Mouse (Mus musculus) neural tube, embryonic 10.5 days (tissue): ENCODE data around the gene Inafm1.
A peak's percentile ranks its signal among the peaks of the same experiment; 100 is the strongest.
"Not testable (repeated sequence)": the region's sequence is repeated elsewhere in the genome, so short reads cannot be mapped to it uniquely, and the experiment has no call there.

ENCODE experiments used
- DNase-seq: peaks from one replicate; pipeline ENCODE4 v3.0.0-alpha.2; 2017; ENCODE audit warnings: low spot score; ENCODE audit errors: extremely low spot score

The Inafm1 gene

GRCm38 (mm10) chr7:16263015-16263787, 10.2 kb downstream of the Inafm1 start:
- DNase-seq, result peak; percentile 64

GRCm38 (mm10) chr7:16261097-16261496, 12.3 kb downstream of the Inafm1 start:
- DNase-seq, result no peak

- DNase-seq, result no peak
Measured at GRCm38 (mm10) chr7:16259110-16259590, 14.3 kb downstream of the Inafm1 start, which contains the start of gene C5ar1. Gene C5ar1 (minus strand): TSS chr7:16259540.

DNA sequence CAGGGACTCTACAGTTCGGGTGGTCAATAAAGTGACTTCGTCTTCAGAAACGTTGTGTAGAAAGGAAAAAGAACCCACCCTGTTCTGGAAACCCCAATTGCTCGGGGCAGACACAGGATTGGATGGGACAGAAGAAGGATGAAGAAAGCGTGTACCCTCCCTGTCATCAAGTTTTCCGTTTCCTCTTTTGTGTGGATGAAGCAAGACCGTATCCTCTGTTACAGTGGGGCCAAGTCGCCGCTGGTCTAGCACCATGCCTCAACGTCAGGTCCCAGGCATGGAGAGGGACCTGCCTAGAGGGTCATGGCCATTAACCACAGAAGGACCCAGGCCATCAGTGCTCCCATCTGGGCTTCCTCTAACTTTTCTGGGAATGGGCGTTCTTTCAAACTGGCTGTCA, 15.6 kb downstream of the Inafm1 start:
- no peak for DNase-seq

GRCm38 (mm10) chr7:16255963-16256362, 17.5 kb downstream of the Inafm1 start:
- not testable (repeated sequence) for DNase-seq

- DNase-seq, result no peak
Measured at GRCm38 (mm10) chr7:16254195-16254594, 19.2 kb downstream of the Inafm1 start.

DNA sequence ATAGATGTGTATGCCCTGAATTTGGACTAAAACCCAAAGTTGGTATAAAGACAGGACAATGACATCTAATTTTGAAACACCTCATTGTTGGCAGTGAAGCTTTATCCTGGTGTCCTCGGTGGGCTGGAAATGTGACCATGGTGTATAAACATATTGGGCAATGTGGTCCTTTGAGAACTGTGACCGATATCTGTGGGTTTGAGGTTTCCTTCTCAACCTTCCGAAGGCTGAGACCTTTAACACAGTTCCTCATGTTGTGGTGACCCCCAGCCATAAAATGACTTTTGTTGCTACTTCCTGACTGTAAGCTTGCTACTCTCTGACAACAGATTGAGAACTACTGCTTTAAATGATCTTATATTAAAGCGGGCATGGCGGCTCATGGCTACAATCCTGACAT, 22.7 kb downstream of the Inafm1 start:
- DNase-seq, result no peak

DNA sequence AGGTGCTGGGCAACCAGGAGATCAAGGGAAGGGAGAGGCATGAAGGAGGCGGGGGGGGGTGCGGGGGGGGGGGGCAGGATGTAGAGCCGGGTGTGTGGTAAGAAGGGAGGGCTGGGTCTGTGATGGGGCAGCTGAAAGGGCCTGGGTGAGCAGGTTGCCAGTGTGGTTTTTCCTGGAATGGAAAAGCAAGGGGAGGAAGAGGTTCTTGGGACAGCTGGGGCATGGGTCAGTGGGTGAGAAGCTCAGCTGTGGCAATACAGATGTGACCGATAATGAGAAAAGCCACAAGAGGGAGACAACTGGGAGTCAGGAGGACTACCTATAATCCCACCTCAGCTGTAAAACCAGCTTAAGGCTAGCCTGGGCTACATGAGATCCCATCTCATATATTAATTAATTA, 27.5 kb downstream of the Inafm1 start:
- no peak for DNase-seq

DNA sequence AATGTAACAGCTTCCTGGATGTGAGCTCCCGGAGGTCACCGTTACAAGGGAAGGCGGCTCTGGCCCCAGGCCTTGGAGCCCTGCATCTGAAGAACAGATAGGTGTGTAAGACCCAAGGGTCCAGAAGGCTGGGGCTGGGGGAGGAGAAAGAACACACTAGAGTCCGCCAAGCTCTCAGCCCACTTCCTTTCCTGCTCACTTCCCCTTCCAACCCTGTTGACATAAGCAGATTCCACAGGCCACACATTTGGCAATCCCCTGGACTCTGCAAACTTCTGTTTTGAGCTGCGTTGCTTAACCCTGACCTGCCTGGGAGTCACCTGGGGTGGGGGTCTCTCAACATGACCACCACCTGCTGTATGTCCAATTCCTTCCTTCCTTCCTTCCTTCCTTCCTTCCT, 29.4 kb downstream of the Inafm1 start, which contains the start of gene C5ar2:
C5ar2 (minus strand) TSS at position 88 of the 400 bp plus-strand sequence.
- DNase-seq, result no peak

DNA sequence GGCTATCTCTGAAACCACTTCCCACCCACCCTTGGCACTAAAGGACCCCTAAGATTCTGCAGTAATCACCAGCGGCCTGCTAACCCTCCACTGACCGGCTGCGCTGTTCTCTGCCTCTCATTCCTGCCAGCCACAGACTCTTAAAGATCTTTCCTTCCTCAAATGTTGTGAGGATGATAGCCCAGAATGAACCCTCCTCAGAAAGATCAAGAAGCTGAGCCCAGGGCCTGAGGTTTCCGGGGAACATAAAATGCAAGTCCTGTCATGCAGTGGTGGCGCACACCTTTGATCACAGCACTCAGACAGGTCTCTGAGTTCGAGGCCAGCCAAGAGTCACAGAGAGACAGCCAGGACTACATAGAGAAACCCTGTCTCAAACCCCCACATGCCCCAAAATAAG, 31.2 kb downstream of the Inafm1 start:
- DNase-seq, result no peak

GRCm38 (mm10) chr7:16241787-16242186, 31.6 kb downstream of the Inafm1 start:
- DNase-seq, result no peak

DNA sequence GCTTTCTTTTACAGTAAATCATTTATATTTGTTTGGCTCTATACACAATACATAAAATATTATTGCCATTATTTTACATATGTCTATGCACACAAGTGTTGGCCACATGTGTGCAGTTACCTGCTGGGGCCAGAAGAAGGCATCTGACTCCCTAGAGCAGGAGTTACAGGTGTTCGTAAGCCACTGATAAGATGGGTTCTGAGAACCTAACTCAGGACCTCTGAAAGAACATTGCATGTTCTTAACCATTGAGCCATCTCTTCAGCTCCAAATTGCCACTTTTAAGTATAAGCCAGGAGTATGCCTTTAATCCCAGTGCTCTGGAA, 32.5 kb downstream of the Inafm1 start:
- DNase-seq, result no peak

DNA sequence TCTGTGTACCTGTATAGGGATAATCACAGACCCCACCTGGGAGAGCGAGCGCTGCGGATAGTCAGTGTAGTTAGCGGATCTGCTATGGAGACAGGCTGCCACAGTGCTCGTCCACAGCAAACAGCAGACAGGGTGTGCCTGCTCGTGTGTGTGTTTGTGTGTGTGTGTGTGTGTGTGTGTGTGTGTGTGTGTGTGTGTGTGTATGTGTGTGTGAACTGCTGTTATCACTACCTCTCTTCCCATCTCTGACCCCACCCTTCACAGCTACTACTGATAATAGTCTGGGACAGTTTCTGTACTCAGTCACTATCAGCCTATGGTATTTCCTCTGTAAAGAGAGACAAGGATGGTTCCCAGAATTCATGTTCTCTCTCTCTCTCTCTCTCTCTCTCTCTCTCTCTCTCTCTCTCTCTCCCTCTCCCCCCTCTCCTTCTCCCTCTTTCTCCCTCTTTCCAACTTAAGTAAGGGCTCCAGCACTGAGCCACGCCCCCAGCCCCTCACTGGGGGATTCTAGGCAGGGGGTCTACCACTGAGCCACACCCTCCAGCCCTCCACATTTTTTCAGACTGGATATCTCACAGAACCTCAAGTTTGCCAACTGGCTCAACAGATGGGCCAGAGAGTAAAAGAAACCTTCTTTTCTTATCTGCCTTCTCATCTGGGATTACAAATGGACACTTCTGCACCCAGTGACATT, 33.0 kb downstream of the Inafm1 start:
- no peak for DNase-seq

DNA sequence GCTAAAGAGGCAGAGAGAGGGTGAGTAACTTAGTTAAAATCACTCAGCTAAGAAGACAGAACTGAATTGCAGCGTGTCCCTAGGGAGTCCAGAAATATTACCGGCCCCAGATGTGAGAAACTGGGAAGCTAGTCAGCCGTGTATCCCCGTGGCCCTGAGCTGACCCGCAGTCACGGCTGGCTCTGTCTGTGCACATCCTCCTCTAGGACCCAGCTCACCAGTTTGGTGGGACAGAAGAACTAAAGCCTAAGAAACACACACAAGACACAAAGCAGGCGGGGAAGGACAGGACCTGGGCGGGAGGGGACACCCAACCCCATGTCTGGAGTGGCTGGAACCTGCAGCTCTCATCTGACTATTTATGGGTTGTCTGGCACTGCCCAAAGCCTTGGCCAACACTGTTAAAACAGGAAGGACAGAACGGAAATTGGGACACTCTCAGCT, 33.8 kb downstream of the Inafm1 start:
- no peak for DNase-seq

- peak; percentile 42 for DNase-seq
Measured at GRCm38 (mm10) chr7:16229869-16230268, 43.5 kb downstream of the Inafm1 start.
